Mouse (Mus musculus): Measurements from ENCODE around the gene Mxd4.

Gene Mxd4

GRCm38 (mm10) chr5:34187601-34188316, at the start of gene Mxd4:
TSS of gene Mxd4 (minus strand) at chr5:34187720.
- peak; percentile 99 for DNase-seq (ENCODE audit: low spot score)

GRCm38 (mm10) chr5:34235898-34236420, 48.4 kb upstream of the Mxd4 start:
- peak; percentile 63 for DNase-seq (ENCODE audit: low spot score)

GRCm38 (mm10) chr5:34235056-34235455, 47.5 kb upstream of the Mxd4 start:
- DNase-seq (ENCODE audit: low spot score): no peak

GRCm38 (mm10) chr5:34233221-34233515, 45.6 kb upstream of the Mxd4 start:
- DNase-seq (ENCODE audit: low spot score): no peak

- DNase-seq (ENCODE audit: low spot score): no peak
Observed at GRCm38 (mm10) chr5:34232481-34233220, 45.1 kb upstream of the Mxd4 start.

- DNase-seq (ENCODE audit: low spot score): no peak
Observed at GRCm38 (mm10) chr5:34231901-34232300, 44.4 kb upstream of the Mxd4 start.

- DNase-seq (ENCODE audit: low spot score): no peak
Observed at GRCm38 (mm10) chr5:34230599-34231485, 43.3 kb upstream of the Mxd4 start.

- DNase-seq (ENCODE audit: low spot score): no peak
Observed at GRCm38 (mm10) chr5:34229503-34229902, 42.0 kb upstream of the Mxd4 start.

- no peak for DNase-seq (ENCODE audit: low spot score)
Observed at GRCm38 (mm10) chr5:34225516-34225915, 38.0 kb upstream of the Mxd4 start.

- no peak for DNase-seq (ENCODE audit: low spot score)
Observed at GRCm38 (mm10) chr5:34224515-34224914, 37.0 kb upstream of the Mxd4 start.

GRCm38 (mm10) chr5:34220001-34220400, 32.5 kb upstream of the Mxd4 start:
- DNase-seq (ENCODE audit: low spot score): no peak

GRCm38 (mm10) chr5:34218672-34219071, 31.2 kb upstream of the Mxd4 start:
- no peak for DNase-seq (ENCODE audit: low spot score)

- no peak for DNase-seq (ENCODE audit: low spot score)
Observed at GRCm38 (mm10) chr5:34217756-34218155, 30.2 kb upstream of the Mxd4 start.

- no peak for DNase-seq (ENCODE audit: low spot score)
Observed at GRCm38 (mm10) chr5:34216025-34216424, 28.5 kb upstream of the Mxd4 start.

- DNase-seq (ENCODE audit: low spot score): no peak
Observed at GRCm38 (mm10) chr5:34213659-34214058, 26.1 kb upstream of the Mxd4 start.

GRCm38 (mm10) chr5:34210279-34210678, 22.8 kb upstream of the Mxd4 start:
- DNase-seq (ENCODE audit: low spot score): peak; percentile 92

- no peak for DNase-seq (ENCODE audit: low spot score)
Observed at GRCm38 (mm10) chr5:34207503-34207902, 20.0 kb upstream of the Mxd4 start.

GRCm38 (mm10) chr5:34205788-34206187, 18.3 kb upstream of the Mxd4 start:
- no peak for DNase-seq (ENCODE audit: low spot score)

GRCm38 (mm10) chr5:34204911-34205310, 17.4 kb upstream of the Mxd4 start:
- no peak for DNase-seq (ENCODE audit: low spot score)

- no peak for DNase-seq (ENCODE audit: low spot score)
Observed at GRCm38 (mm10) chr5:34202006-34202405, 14.5 kb upstream of the Mxd4 start.

GRCm38 (mm10) chr5:34201396-34201795, 13.9 kb upstream of the Mxd4 start:
- no peak for DNase-seq (ENCODE audit: low spot score)

- DNase-seq (ENCODE audit: low spot score): no peak
Observed at GRCm38 (mm10) chr5:34198615-34199014, 11.1 kb upstream of the Mxd4 start.

All from retina, embryonic 14.5 days (tissue).